Mouse (Mus musculus) cerebellum, adult 2 months (tissue): Measurements from ENCODE around the gene Ppp1r37. TPM values are rescaled to one million over a fixed set of nuclear protein-coding genes. Genes with fewer than 3 reads are reported as not detected.

Source experiments
- DNase-seq, 2 experiments: peaks; one replicate each; pipeline ENCODE4 v3.0.0; 2021
- H3K27ac ChIP-seq: fragments of 200-500 bp; 2 replicates; pipeline ENCODE4 v1.5.1; 2012; ENCODE audit warnings: low read length, control low read depth, inconsistent platforms; ENCODE audit not compliant: insufficient read depth
- H3K27me3 ChIP-seq: fragments of 200-500 bp; 2 replicates; pipeline ENCODE4 v1.6.1; 2012; ENCODE audit warnings: inconsistent platforms, mild to moderate bottlenecking, low read length, moderate library complexity; ENCODE audit not compliant: control insufficient read depth, insufficient read depth
- H3K4me1 ChIP-seq: fragments of 200-500 bp; 2 replicates; pipeline ENCODE4 v1.6.1; 2011; ENCODE audit warnings: low read length; ENCODE audit not compliant: control insufficient read depth, insufficient read depth
- H3K4me3 ChIP-seq: fragments of 200-500 bp; replicated peaks from 2 replicates; pipeline ENCODE3; 2011; ENCODE audit warnings: mild to moderate bottlenecking, low read depth, low read length, control low read depth; ENCODE audit not compliant: insufficient read depth
- CTCF ChIP-seq: fragments of 200-500 bp; IDR thresholded peaks from 2 replicates; pipeline ENCODE4 v1.5.1; 2011; ENCODE audit warnings: low read depth, mild to moderate bottlenecking, control low read depth, low read length, moderate library complexity, borderline replicate concordance; ENCODE audit not compliant: insufficient read depth
- POLR2A ChIP-seq: fragments of 200-500 bp; IDR thresholded peaks from 2 replicates; pipeline ENCODE4 v1.6.1; 2011; ENCODE audit warnings: low read length, control low read depth, borderline replicate concordance; ENCODE audit not compliant: insufficient read depth
- WGBS: fragments of 180-500 bp; shearing (Covaris S2); methylation state at CpG from one replicate; pipeline ENCODE4 v1.1.7; 2018; 5-methylcytosine and 5-hydroxymethylcytosine counted together
- polyA plus RNA-seq: library from polyadenylated mRNA; depleted of rRNA; stranded (reverse); fragments of >200 nt; gene quantifications from 2 replicates; pipeline ENCODE4 v1.2.3, GENCODE M21; 2012; rRNA removed

Ppp1r37 gene
- polyA plus RNA-seq, 1 experiment: 136 TPM

GRCm38 (mm10) chr7:19486549-19486948, 76.3 kb downstream of the Ppp1r37 start:
- Histone ChIP-seq H3K27ac (no peak overlapping the region), H3K4me1 (no peaks in the 10 kb centered on the region), H3K4me3 (no peak overlapping the region), H3K27me3 (no peaks in the 10 kb centered on the region; the same call in 1 of the 2 replicates)
- 87% methylated on average over 7 of the region's 7 CpGs for WGBS
- no peak for DNase-seq
- TF ChIP-seq POLR2A (no peak), CTCF (no peak)

DNA sequence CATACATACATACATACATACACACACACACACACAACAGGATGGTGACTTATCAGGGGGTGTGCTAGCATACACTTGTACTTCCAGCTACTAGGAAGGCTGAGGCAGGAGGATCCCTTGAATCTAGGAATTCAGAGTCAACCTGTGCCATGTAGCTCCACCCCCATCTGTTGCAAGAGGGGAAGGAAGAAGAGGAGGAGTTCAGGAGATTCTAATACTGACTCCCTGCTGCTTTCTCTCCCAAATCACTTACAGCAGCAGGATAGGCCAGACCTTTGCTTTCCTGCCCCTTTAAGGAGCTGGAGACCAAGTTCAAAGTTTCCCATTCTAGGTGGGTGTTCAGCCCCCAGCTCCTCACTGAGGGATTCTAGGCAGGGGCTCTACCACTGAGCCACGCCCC, 77.4 kb downstream of the Ppp1r37 start:
- TF ChIP-seq CTCF (no peak), POLR2A (no peak)
- Histone ChIP-seq H3K4me3 (no peak overlapping the region), H3K4me1 (no peaks in the 10 kb centered on the region), H3K27me3 (no peaks in the 10 kb centered on the region; the same call in 1 of the 2 replicates), H3K27ac (no peak overlapping the region)
- 94% methylated on average over 1 of the region's 1 CpGs for WGBS
- DNase-seq: no peak

- no peak for DNase-seq
- TF ChIP-seq POLR2A (no peak), CTCF (no peak)
- no peaks in the 10 kb centered on the region for H3K4me1 ChIP-seq
- WGBS: 80% methylated on average over 8 of the region's 8 CpGs
- H3K27ac ChIP-seq: no peak overlapping the region
- no peaks in the 10 kb centered on the region; the same call in 1 of the 2 replicates for H3K27me3 ChIP-seq
- no peak overlapping the region for H3K4me3 ChIP-seq
Observed at GRCm38 (mm10) chr7:19483281-19483680, 79.6 kb downstream of the Ppp1r37 start.

Other genes with a start within 250 kb of the Ppp1r37 start
- gene Ercc1, start 218.3 kb downstream of the Ppp1r37 start, polyA plus RNA-seq: 52.2 and 53.9 TPM in 2 replicates
- 12.6 and 12.7 TPM in 2 replicates for gene Cd3eap, start 203.6 kb downstream of the Ppp1r37 start, polyA plus RNA-seq
- gene Ppp1r13l, start 203.3 kb downstream of the Ppp1r37 start, polyA plus RNA-seq: 4.1 and 4.8 TPM in 2 replicates
- gene Ercc2, start 181.1 kb downstream of the Ppp1r37 start, polyA plus RNA-seq: 45.0 and 46.3 TPM in 2 replicates
- gene Klc3, start 159.0 kb downstream of the Ppp1r37 start, polyA plus RNA-seq: 1.7 and 2.1 TPM in 2 replicates
- 0.08 and 0.11 TPM in 2 replicates for gene Ckm, start 158.3 kb downstream of the Ppp1r37 start, polyA plus RNA-seq
- 50.3 and 52.8 TPM in 2 replicates for gene Mark4, start 104.3 kb downstream of the Ppp1r37 start, polyA plus RNA-seq
- 0.21 and 0.57 TPM in 2 replicates for gene Exoc3l2, start 99.7 kb downstream of the Ppp1r37 start, polyA plus RNA-seq
- gene Bloc1s3, start 54.7 kb downstream of the Ppp1r37 start, polyA plus RNA-seq: 8.6 and 9.2 TPM in 2 replicates
- gene Trappc6a, start 54.7 kb downstream of the Ppp1r37 start, polyA plus RNA-seq: 23.0 and 26.2 TPM in 2 replicates
- 1.3 and 1.8 TPM in 2 replicates for gene Nkpd1, start 45.2 kb downstream of the Ppp1r37 start, polyA plus RNA-seq
- gene Zfp296, start 14.2 kb upstream of the Ppp1r37 start, polyA plus RNA-seq: 3.4 and 4.0 TPM in 2 replicates
- 86.1 and 87.2 TPM in 2 replicates for gene Gemin7, start 14.5 kb upstream of the Ppp1r37 start, polyA plus RNA-seq
- 151 and 152 TPM in 2 replicates for gene Clasrp, start 41.4 kb upstream of the Ppp1r37 start, polyA plus RNA-seq
- 4.7 and 5.8 TPM in 2 replicates for gene Relb, start 66.4 kb upstream of the Ppp1r37 start, polyA plus RNA-seq
- 158 and 159 TPM in 2 replicates for gene Clptm1, start 102.0 kb upstream of the Ppp1r37 start, polyA plus RNA-seq
- not detected in 2 replicates for gene Apoc2, start 114.9 kb upstream of the Ppp1r37 start, polyA plus RNA-seq
- not detected in 2 replicates for gene Gm44805, start 118.3 kb upstream of the Ppp1r37 start, polyA plus RNA-seq
- not detected in 2 replicates for gene Apoc4, start 118.4 kb upstream of the Ppp1r37 start, polyA plus RNA-seq
- 5.1 and 6.6 TPM in 2 replicates for gene Apoc1, start 129.6 kb upstream of the Ppp1r37 start, polyA plus RNA-seq
- 2,800 and 2,936 TPM in 2 replicates for gene Apoe, start 136.1 kb upstream of the Ppp1r37 start, polyA plus RNA-seq
- 125 TPM in 2 replicates for gene Tomm40, start 152.4 kb upstream of the Ppp1r37 start, polyA plus RNA-seq
- 8.9 and 9.3 TPM in 2 replicates for gene Nectin2, start 187.4 kb upstream of the Ppp1r37 start, polyA plus RNA-seq
- gene Bcam, start 207.9 kb upstream of the Ppp1r37 start, polyA plus RNA-seq: 24.7 and 25.3 TPM in 2 replicates
- gene Cblc, start 233.7 kb upstream of the Ppp1r37 start, polyA plus RNA-seq: not detected in 2 replicates